Mouse (Mus musculus) layer of hippocampus, adult 6 months (tissue): ENCODE results near the gene 1810055G02Rik. TPM values are rescaled to one million over a fixed set of nuclear protein-coding genes. Genes with fewer than 3 reads are reported as not detected.

Experiments used
- long read RNA-seq, 2 experiments: library from polyadenylated mRNA; unstranded; transcript quantifications; one replicate each; pipeline ENCODE4 v2.0.0; 2019 to 2020
- polyA plus RNA-seq: library from polyadenylated mRNA; unstranded; fragments of <200 nt; fragmentation: Nextera tagmentation; gene quantifications from 2 replicates; pipeline ENCODE4 v1.2.3, GENCODE M21; 2021

Gene 1810055G02Rik
- polyA plus RNA-seq: 21.9 and 23.4 TPM in 2 replicates
- long read RNA-seq, experiment 1, transcript 1810055G02Rik-201 (4 exons, 1,882 nt): major isoform, 10 of 13 reads
- long read RNA-seq, experiment 1, partial matches to known transcripts: 0 of 13 reads
- long read RNA-seq, experiment 1, other reads (novel, unspliced or antisense): 2 of 13 reads
- long read RNA-seq, experiment 2, transcript 1810055G02Rik-205 (4 exons, 772 nt): minor isoform, 8 of 41 reads
- long read RNA-seq, experiment 2, transcript 1810055G02Rik-201 (4 exons, 1,882 nt): major isoform, 26 of 41 reads
- long read RNA-seq, experiment 2, partial matches to known transcripts: 1 of 41 reads
- long read RNA-seq, experiment 2, other reads (novel, unspliced or antisense): 1 of 41 reads

GRCm38 (mm10) chr19:3708078-3709012 is at the start of gene 1810055G02Rik:
Gene 1810055G02Rik (plus strand): TSS chr19:3708293.

GRCm38 (mm10) chr19:3686215-3686894 is 21.7 kb upstream of the 1810055G02Rik start, which contains the start of gene Lrp5:
Gene Lrp5 (minus strand): TSS chr19:3686564.

DNA sequence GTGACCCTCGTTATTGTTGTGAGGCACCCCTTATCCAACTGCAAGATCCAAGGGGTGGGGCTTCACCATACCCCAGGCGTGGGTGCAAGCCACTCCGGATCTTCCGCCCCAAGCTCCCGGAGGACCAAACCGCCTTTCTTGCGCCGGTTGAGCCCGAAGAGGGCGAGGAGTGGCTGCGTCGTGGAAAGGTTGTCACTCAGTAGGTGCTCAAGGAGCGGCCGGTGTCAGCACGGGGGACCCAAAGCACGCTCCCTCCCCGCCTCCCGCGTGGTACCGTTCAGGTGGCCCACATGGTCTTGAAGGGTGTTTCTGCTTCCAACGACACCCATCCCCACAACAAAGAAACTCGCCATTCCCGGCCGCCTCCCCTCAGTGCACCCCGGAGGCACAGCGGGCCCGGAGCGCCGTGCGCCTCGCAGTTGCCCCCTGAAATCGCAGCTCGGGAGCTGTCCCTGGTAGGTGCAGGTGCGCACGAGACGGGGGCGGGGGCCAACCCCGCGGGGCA is 59.2 kb downstream of the 1810055G02Rik start, which contains the start of gene Kmt5b:
Gene Kmt5b, plus strand, starts transcription at position 146 of the 505 bp plus-strand sequence.

Other genes starting within 250 kb of the 1810055G02Rik start
- 14.5 and 18.5 TPM in 2 replicates for gene Ppp6r3, start 132.5 kb upstream of the 1810055G02Rik start, polyA plus RNA-seq
- 3.7 and 5.0 TPM in 2 replicates for gene Lrp5, start 21.7 kb upstream of the 1810055G02Rik start, polyA plus RNA-seq
- gene Kmt5b, start 59.1 kb downstream of the 1810055G02Rik start, polyA plus RNA-seq: 8.6 and 9.5 TPM in 2 replicates
- gene Chka, start 143.5 kb downstream of the 1810055G02Rik start, polyA plus RNA-seq: 19.4 and 20.0 TPM in 2 replicates
- 3.9 and 4.3 TPM in 2 replicates for gene Tcirg1, start 198.8 kb downstream of the 1810055G02Rik start, polyA plus RNA-seq
- 575 and 594 TPM in 2 replicates for gene Ndufs8, start 204.5 kb downstream of the 1810055G02Rik start, polyA plus RNA-seq
- 7.0 and 8.7 TPM in 2 replicates for gene Aldh3b1, start 221.5 kb downstream of the 1810055G02Rik start, polyA plus RNA-seq
- gene Unc93b1, start 226.9 kb downstream of the 1810055G02Rik start, polyA plus RNA-seq: 25.0 and 27.9 TPM in 2 replicates